9 mouse cellular contexts compared by ENCODE assay signal in genomic region chr6:73368047-73368835, GRCm38 (mm10).
DNase-seq lines count a peak whose midpoint lies in the region; ATAC-seq lines count a peak whose summit lies in the region.
"Had no signal": no experiment of that assay in that cellular context is flagged by ENCODE, and none has a peak within 500 bp of the region (broad histone marks: within the 10 kb centered on the region; RNA-seq: fewer than 3 reads in every experiment).

No protein-coding gene starts in this region.

- 12% methylated on average over 21 of the region's 21 CpGs for WGBS in hindbrain, embryonic 11.5 days
- 9% methylated on average over 21 of the region's 21 CpGs for WGBS in midbrain, embryonic 16.5 days

- no peaks in the 10 kb centered on the region for H3K4me1 ChIP-seq in hindbrain, embryonic 11.5 days (replicated peaks; ENCODE audit: control insufficient read depth, insufficient read depth, low read length)
- peaks cover 3% of the 10 kb centered on the region; the same call in 1 of the 2 replicates for H3K4me1 ChIP-seq in midbrain, embryonic 16.5 days (ENCODE audit: control insufficient read depth, insufficient read depth, low read length)

- no peaks in the 10 kb centered on the region for H3K27me3 ChIP-seq in hindbrain, embryonic 11.5 days (ENCODE audit: control insufficient read depth, insufficient read depth, low read length)
- no peaks in the 10 kb centered on the region; the same call in none of the 2 replicates for H3K27me3 ChIP-seq in midbrain, embryonic 16.5 days (ENCODE audit: control insufficient read depth, insufficient read depth, low read depth, low read length)

- peak; percentile 66; the same call in 1 of the 2 replicates for ATAC-seq in hindbrain, embryonic 11.5 days (ENCODE audit: low FRiP score)
- ATAC-seq in midbrain, embryonic 16.5 days: no peak

- H3K36me3 ChIP-seq in hindbrain, embryonic 11.5 days (ENCODE audit: control insufficient read depth, insufficient read depth, low read length): no peaks in the 10 kb centered on the region
- no peaks in the 10 kb centered on the region for H3K36me3 ChIP-seq in midbrain, embryonic 16.5 days (ENCODE audit: control insufficient read depth, insufficient read depth, low read length)

- DNase-seq in kidney, adult 11 months: peak; percentile 10
- DNase-seq in kidney, adult 9 months: no peak
- DNase-seq in WW6 (ENCODE audit: low read depth, low spot score) (peak; percentile 26), MN1 (ENCODE audit: low spot score) (no peak)
- peak; percentile 17 for DNase-seq in hindbrain, embryonic 11.5 days (ENCODE audit: low spot score)
- DNase-seq in yolk sac, embryonic 10.5 days (ENCODE audit: low spot score): no peak
- no peak for DNase-seq in layer of hippocampus, postnatal 25 days (ENCODE audit: extremely low spot score in 1 of 2, low spot score in 1 of 2)

- H3K27ac ChIP-seq in hindbrain, embryonic 11.5 days (ENCODE audit: low read depth, low read length): no peak overlapping the region
- no peak overlapping the region for H3K27ac ChIP-seq in midbrain, embryonic 16.5 days (ENCODE audit: low read length)
- H3K27ac ChIP-seq: liver, embryonic 14.5 days had no signal

- H3K4me3 ChIP-seq in hindbrain, embryonic 11.5 days (ENCODE audit: low read depth, low read length): no peak overlapping the region
- H3K4me3 ChIP-seq in midbrain, embryonic 16.5 days (ENCODE audit: low read depth, low read length): no peak overlapping the region

- H3K4me2 ChIP-seq in hindbrain, embryonic 11.5 days (replicated peaks; ENCODE audit: low read depth, low read length): peak overlapping the region; percentile 21; the same call in 1 of the 2 replicates
- peak overlapping the region; percentile 31 for H3K4me2 ChIP-seq in midbrain, embryonic 16.5 days (ENCODE audit: low read length)

- no peaks in the 10 kb centered on the region for H3K9me3 ChIP-seq in hindbrain, embryonic 11.5 days (ENCODE audit: control insufficient read depth, low read length)
- no peaks in the 10 kb centered on the region for H3K9me3 ChIP-seq in midbrain, embryonic 16.5 days (replicated peaks; ENCODE audit: control insufficient read depth, low read length, poor library complexity, severe bottlenecking)

- H3K9ac ChIP-seq in hindbrain, embryonic 11.5 days (ENCODE audit: low read depth, low read length): no peak overlapping the region
- no peak overlapping the region for H3K9ac ChIP-seq in midbrain, embryonic 16.5 days (ENCODE audit: low read depth, low read length)
- H3K9ac ChIP-seq: liver, embryonic 14.5 days had no signal

Comparison
In these comparisons a context has a peak if more than half of its experiments do, and no peak if none do; other contexts are left out.
1. DNase-seq: peak in kidney, adult 11 months (single experiment), WW6 (single experiment) and hindbrain, embryonic 11.5 days (single experiment); none in kidney, adult 9 months (single experiment), yolk sac, embryonic 10.5 days (single experiment), layer of hippocampus, postnatal 25 days (0 of 2) and MN1 (single experiment).